Mouse (Mus musculus): ENCODE results near the gene Ptx3. TPM values are rescaled to one million over a fixed set of nuclear protein-coding genes. Genes with fewer than 3 reads are reported as not detected.

Ptx3 gene
- polyA plus RNA-seq (2014; fragmentation: Illumina TruSeq; extraction: RNeasy Lipid Tissue Mini Kit (QIAGEN cat#74804); ENCODE audit: low replicate concordance), result 0.45 TPM

GRCm38 (mm10) chr3:66219655-66220191 lies at the start of gene Ptx3:
Gene Ptx3, plus strand, starts transcription at chr3:66219910.

Other genes with a start within 250 kb of the Ptx3 start
- gene Veph1, start 76.9 kb downstream of the Ptx3 start, polyA plus RNA-seq (2014; fragmentation: Illumina TruSeq; extraction: RNeasy Lipid Tissue Mini Kit (QIAGEN cat#74804); ENCODE audit: low replicate concordance), result not detected